Mouse (Mus musculus): ENCODE measurements at regions not wholly inside any gene's neighbourhood (a gene's known extent, or its start where the extent isn't known, plus 50 kb on each side); places are given as distances from the start of the nearest gene placed in this dataset.

- TF ChIP-seq CTCF (IDR thresholded peaks at IDR 0.05; ENCODE audit: borderline replicate concordance, extremely low read depth, insufficient read depth, insufficient read length) (no peak), POLR2A (IDR thresholded peaks at IDR 0.05; ENCODE audit: borderline replicate concordance, extremely low read depth, insufficient read depth, insufficient read length, poor library complexity, severe bottlenecking) (no peak)
Observed at GRCm38 (mm10) chr12:71525255-71525927, 215.7 kb downstream of the Dact1 start.

Measured in brain, embryonic 14.5 days (tissue).